Mouse (Mus musculus) hindbrain, embryonic 10.5 days (tissue): ENCODE measurements around the gene Arhgap24. TPM values are rescaled to one million over a fixed set of nuclear protein-coding genes. Genes with fewer than 3 reads are reported as not detected.

ENCODE experiments used
- DNase-seq: peaks from one replicate; pipeline ENCODE4 v3.0.0-alpha.2; 2017; ENCODE audit warnings: low spot score
- H3K27ac ChIP-seq: fragments of 300-500 bp; sonication (generic); 2 replicates; pipeline ENCODE4 v1.5.1; 2016; ENCODE audit warnings: mild to moderate bottlenecking, moderate library complexity
- H3K27me3 ChIP-seq: fragments of 300-500 bp; sonication (generic); 2 replicates; pipeline ENCODE4 v1.6.1; 2016; ENCODE audit warnings: mild to moderate bottlenecking; ENCODE audit not compliant: poor library complexity, insufficient read depth, severe bottlenecking
- H3K36me3 ChIP-seq: fragments of 300-500 bp; sonication (generic); 2 replicates; pipeline ENCODE4 v1.6.1; 2016; ENCODE audit warnings: mild to moderate bottlenecking, moderate library complexity
- H3K4me1 ChIP-seq: fragments of 300-500 bp; sonication (generic); replicated peaks from 2 replicates; pipeline ENCODE4 v1.6.1; 2016; ENCODE audit warnings: mild to moderate bottlenecking
- H3K4me3 ChIP-seq: fragments of 300-500 bp; sonication (generic); 2 replicates; pipeline ENCODE4 v1.5.1; 2016; ENCODE audit warnings: mild to moderate bottlenecking, moderate library complexity
- H3K9me3 ChIP-seq: fragments of 300-500 bp; sonication (generic); 2 replicates; pipeline ENCODE4 v1.6.1; 2016; ENCODE audit warnings: mild to moderate bottlenecking, moderate library complexity
- WGBS: fragments of 180-500 bp; shearing (Covaris S2); methylation state at CpG from one replicate; pipeline ENCODE4 v1.1.7; 2016; 5-methylcytosine and 5-hydroxymethylcytosine counted together
- polyA plus RNA-seq: library from polyadenylated mRNA; unstranded; fragments of >200 nt; fragmentation: Nextera tagmentation; extraction: Ambion mirVana; gene quantifications from 2 replicates; pipeline ENCODE4 v1.2.1, GENCODE M21; 2016

The Arhgap24 gene
- polyA plus RNA-seq, 1 experiment from 2014 or later, result 5.3 TPM

DNA sequence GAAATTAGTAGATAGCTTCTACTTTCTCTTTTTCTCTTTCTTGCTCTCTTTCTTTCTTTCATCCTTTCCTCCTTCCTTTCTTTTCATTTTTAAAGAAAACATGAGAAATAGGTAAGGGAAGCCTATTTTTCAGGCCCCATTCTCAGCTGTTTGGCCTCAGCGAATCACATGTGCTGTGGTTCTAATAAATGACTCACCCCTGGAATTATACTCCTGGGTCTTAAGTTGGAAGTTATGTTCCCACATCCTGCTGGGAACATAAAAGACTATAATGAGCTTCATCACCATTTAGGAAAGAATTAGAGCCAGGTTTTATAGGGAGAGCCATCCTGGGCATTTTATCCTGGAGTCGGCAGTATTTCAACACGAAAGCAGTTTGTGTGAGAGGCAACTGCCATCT, 12.9 kb upstream of the Arhgap24 start:
- H3K4me1 ChIP-seq, result no peaks in the 10 kb centered on the region
- no peak for DNase-seq
- no peak overlapping the region for H3K27ac ChIP-seq
- H3K4me3 ChIP-seq, result no peak overlapping the region
- 90% methylated on average over 3 of the region's 3 CpGs for WGBS
- no peaks in the 10 kb centered on the region for H3K36me3 ChIP-seq
- H3K27me3 ChIP-seq, result no peaks in the 10 kb centered on the region
- no peaks in the 10 kb centered on the region for H3K9me3 ChIP-seq

DNA sequence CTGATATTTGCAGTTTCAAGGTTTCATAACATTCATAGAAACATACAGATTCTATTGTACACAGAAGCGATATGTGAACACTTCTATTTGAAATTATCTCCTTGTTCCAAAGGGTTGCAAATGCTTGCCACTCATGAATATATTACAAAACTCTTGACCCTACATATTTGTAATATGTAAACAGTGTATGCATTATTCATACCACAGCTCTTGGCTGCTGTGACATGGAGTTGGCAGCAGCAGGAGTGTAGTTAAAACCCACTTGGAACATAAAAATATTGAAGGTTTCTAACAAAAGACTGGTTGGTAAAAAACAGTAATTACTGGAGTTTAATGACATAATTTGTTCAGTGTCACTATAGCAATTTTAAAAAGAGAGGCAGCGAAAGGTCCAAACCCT, 10.9 kb upstream of the Arhgap24 start:
- H3K27ac ChIP-seq, result no peak overlapping the region
- WGBS, result 93% methylated on average over 2 of the region's 2 CpGs
- H3K4me1 ChIP-seq, result no peaks in the 10 kb centered on the region
- no peaks in the 10 kb centered on the region for H3K9me3 ChIP-seq
- no peak overlapping the region for H3K4me3 ChIP-seq
- no peak for DNase-seq
- H3K36me3 ChIP-seq, result no peaks in the 10 kb centered on the region
- H3K27me3 ChIP-seq, result no peaks in the 10 kb centered on the region

DNA sequence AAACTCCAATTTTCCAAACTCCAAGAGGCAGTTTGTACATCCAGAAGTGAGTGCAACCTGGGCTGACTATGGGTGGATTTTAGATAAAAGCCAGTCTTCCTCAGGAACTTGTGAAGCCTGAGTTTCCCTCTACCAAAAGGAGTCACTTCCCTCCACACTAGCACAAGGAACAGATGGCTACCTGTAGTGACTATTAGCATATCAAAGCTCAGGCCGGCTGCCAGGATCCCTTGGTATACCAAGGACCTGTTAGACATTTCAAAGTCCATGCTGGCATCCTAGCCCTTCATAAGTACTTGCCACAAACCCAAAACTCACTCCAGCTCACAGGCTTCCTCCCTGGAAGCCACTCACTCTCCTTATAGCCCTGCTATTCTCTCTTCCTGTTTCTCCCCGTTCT, 3.1 kb upstream of the Arhgap24 start:
- DNase-seq, result no peak
- 9% methylated on average over 2 of the region's 2 CpGs for WGBS
- H3K4me1 ChIP-seq, result peaks cover 38% of the 10 kb centered on the region

DNA sequence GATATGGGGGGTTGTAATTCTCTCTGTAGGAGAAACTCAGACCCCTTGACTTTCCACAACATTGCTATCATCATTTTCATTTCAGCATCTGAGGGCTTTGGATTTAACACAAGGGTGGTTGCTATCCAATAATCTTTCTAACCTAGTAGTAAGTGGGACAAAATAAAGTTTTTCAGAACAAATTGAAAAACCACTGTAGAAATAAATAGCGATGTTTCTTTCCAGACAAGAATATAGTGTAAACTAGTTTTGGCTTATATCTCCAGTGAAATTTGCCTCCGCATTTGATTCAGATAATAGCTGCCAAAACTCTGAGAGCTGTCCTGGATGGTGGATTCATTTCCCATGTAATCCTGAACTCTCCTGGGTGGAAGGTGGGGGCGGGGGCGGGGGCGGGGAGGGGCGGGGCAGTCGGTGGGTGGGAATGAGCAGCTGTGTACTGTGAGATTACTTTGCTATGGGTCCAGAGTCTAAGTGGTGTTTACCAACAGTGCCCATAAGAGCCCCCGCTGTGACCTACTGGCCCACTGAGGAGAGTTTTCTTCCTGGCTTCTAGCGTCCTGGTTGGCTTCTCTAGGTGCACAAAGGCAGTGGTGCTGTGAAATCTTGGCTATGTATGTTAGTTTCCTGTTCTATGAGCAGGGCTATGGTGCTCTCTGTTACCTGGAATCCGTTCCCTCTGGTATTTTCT, 2.2 kb downstream of the Arhgap24 start:
- 41% methylated on average over 10 of the region's 10 CpGs for WGBS
- peaks cover 39% of the 10 kb centered on the region for H3K4me1 ChIP-seq
- no peak overlapping the region for H3K4me3 ChIP-seq

More for the DNA sequence above, 3.1 kb upstream of the Arhgap24 start:
- Histone ChIP-seq H3K27ac (no peak overlapping the region), H3K4me3 (no peak overlapping the region), H3K9me3 (no peaks in the 10 kb centered on the region), H3K36me3 (no peaks in the 10 kb centered on the region), H3K27me3 (peaks cover 8% of the 10 kb centered on the region; the same call in 1 of the 2 replicates)

DNA sequence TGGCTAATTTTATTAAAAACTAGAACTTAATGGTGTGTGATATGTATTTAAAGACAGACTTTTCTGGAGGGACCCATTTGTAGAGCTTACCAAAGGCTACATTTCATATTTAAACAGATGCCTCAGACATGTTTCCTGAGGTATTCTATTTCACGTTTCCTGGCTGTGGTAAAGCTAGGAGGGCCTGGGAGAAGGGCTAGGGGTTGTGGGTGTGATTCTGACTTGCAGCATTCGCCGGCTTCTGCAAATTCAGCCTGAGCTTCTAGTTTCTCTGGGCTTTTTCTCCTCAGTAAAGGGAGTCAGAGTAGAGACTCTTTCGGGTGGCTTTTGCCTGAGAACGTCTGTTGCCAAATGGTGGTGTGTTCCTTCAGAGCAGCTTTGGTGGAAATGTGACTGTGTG, 10.4 kb downstream of the Arhgap24 start:
- Histone ChIP-seq H3K27me3 (no peaks in the 10 kb centered on the region), H3K27ac (no peak overlapping the region), H3K36me3 (no peaks in the 10 kb centered on the region), H3K4me1 (0 out of 2 replicates have a peak, but pooled peaks cover 3% of the 10 kb centered on the region), H3K9me3 (no peaks in the 10 kb centered on the region), H3K4me3 (no peak overlapping the region)
- 75% methylated on average over 5 of the region's 5 CpGs for WGBS
- no peak for DNase-seq

More for the DNA sequence above, 2.2 kb downstream of the Arhgap24 start:
- H3K27ac ChIP-seq, result no peak overlapping the region
- peaks cover 8% of the 10 kb centered on the region; the same call in 1 of the 2 replicates for H3K27me3 ChIP-seq
- DNase-seq, result no peak
- no peaks in the 10 kb centered on the region for H3K9me3 ChIP-seq
- H3K36me3 ChIP-seq, result no peaks in the 10 kb centered on the region

DNA sequence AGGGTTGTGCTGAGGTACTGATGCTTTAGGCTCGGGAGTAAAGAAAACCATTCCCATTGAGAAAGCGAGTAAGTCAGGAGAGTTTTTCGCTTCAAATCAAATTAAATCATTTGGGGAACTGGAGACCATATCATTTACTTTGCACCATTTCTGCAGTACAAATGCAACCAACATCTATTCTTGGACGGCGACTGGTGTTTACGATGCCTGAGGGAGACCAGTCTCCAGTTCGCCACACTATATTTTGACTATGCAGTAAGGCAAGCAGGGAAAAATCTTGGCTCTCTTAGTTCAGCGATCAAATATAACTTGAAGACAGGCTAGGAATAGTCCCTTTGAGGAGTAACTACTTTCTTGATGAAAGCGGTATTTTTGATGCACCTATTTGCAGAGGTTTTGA, 11.0 kb downstream of the Arhgap24 start:
- H3K27ac ChIP-seq, result no peak overlapping the region
- DNase-seq, result no peak
- no peaks in the 10 kb centered on the region for H3K36me3 ChIP-seq
- 0 out of 2 replicates have a peak, but pooled peaks cover 3% of the 10 kb centered on the region for H3K4me1 ChIP-seq
- H3K4me3 ChIP-seq, result no peak overlapping the region
- H3K27me3 ChIP-seq, result no peaks in the 10 kb centered on the region
- 90% methylated on average over 9 of the region's 9 CpGs for WGBS
- no peaks in the 10 kb centered on the region for H3K9me3 ChIP-seq

DNA sequence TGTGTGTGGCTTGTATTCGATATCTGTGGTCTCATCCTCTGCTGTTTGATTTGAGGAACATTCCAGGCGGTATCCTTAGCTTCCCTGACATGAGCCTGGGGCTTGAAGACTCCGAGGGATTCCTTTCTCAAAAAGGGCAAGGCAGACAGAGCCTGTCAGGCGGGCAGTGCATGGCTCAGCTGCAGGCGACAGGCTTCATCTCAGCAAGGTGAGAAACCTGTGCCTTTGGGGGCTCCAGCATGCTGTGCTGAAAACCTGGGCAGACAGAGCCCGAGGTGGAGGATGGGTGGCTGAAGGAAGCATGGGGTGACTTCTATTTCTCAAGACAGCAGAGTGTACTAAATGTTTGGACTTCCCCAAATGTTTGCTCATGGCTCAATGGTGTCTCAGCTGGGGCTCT, 13.6 kb downstream of the Arhgap24 start:
- H3K27me3 ChIP-seq, result no peaks in the 10 kb centered on the region
- no peak overlapping the region for H3K4me3 ChIP-seq
- 0 out of 2 replicates have a peak, but pooled peaks cover 3% of the 10 kb centered on the region for H3K4me1 ChIP-seq
- H3K36me3 ChIP-seq, result no peaks in the 10 kb centered on the region
- WGBS, result 47% methylated on average over 6 of the region's 6 CpGs
- 0 out of 2 replicates have a peak overlapping the region, but pooled peaks have one; percentile 40 for H3K27ac ChIP-seq
- no peaks in the 10 kb centered on the region for H3K9me3 ChIP-seq
- DNase-seq, result no peak

DNA sequence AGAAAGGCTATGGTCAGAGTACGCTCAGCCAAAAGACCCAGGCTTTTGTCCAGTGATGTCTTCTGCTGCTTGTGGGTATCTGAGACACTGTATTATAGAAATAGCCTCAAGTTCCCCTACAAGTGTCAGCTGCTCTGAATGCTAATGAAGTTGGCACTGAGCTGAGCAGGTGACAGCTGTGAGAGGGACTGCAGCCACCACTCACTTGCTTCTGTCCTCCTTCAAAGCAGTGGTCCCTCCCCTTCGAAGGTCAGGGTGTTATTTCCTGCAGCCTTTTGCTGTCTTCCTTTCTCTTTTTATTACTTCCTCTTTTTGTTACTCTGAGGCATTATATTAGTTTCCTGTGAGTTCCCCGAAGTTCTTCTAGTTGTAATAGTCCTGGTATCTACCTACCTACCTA, 16.0 kb downstream of the Arhgap24 start:
- Histone ChIP-seq H3K36me3 (no peaks in the 10 kb centered on the region), H3K27me3 (no peaks in the 10 kb centered on the region), H3K4me3 (no peak overlapping the region), H3K9me3 (no peaks in the 10 kb centered on the region), H3K4me1 (0 out of 2 replicates have a peak, but pooled peaks cover 3% of the 10 kb centered on the region), H3K27ac (no peak overlapping the region)
- DNase-seq, result no peak
- 80% methylated on average over 3 of the region's 3 CpGs for WGBS

DNA sequence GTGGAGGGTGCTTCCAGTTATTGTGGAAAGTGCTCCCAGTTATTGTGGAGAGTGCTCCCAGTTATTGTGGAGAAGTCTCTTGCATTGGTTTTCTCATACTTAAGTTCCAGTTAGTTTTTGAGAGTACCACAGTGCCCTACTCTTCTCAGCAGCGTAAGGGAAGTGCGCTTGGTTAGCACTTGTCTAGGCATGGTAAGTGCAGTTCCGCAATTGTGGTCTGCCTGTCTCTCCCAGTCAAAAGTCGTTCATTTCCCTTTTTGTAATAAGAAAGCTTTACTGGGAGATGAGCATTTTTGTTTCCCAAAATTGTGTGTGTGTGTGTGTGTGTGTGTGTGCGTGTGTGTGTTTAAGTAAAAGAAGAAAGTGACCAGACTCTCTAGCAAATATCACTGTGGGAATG, 17.6 kb downstream of the Arhgap24 start:
- no peaks in the 10 kb centered on the region for H3K27me3 ChIP-seq
- no peak overlapping the region for H3K27ac ChIP-seq
- H3K4me1 ChIP-seq, result 0 out of 2 replicates have a peak, but pooled peaks cover 3% of the 10 kb centered on the region
- no peak for DNase-seq
- no peaks in the 10 kb centered on the region for H3K9me3 ChIP-seq
- 88% methylated on average over 5 of the region's 5 CpGs for WGBS
- no peak overlapping the region for H3K4me3 ChIP-seq
- H3K36me3 ChIP-seq, result no peaks in the 10 kb centered on the region

DNA sequence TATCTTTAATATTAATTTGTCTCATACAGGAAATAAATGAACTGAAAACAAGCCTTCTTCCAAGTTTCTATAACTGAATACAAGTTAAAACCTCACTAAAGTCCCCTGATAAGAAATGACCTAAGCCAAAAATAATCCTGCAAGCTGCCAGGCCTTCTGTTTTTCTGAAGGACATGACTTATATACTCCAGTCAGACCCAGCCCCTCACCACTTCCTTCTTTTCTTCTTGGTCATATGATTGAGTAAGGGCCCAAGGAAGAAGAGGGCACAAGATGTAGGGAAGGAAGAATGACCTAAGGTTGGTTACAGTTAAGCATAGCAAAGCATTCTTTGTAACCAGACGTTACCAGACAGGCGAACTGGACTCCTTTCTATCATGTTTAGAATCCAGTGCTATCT, 21.1 kb downstream of the Arhgap24 start:
- H3K9me3 ChIP-seq, result no peaks in the 10 kb centered on the region
- no peaks in the 10 kb centered on the region for H3K36me3 ChIP-seq
- DNase-seq, result no peak
- H3K27me3 ChIP-seq, result no peaks in the 10 kb centered on the region
- H3K27ac ChIP-seq, result no peak overlapping the region
- no peak overlapping the region for H3K4me3 ChIP-seq
- 93% methylated on average over 2 of the region's 2 CpGs for WGBS
- H3K4me1 ChIP-seq, result no peaks in the 10 kb centered on the region

DNA sequence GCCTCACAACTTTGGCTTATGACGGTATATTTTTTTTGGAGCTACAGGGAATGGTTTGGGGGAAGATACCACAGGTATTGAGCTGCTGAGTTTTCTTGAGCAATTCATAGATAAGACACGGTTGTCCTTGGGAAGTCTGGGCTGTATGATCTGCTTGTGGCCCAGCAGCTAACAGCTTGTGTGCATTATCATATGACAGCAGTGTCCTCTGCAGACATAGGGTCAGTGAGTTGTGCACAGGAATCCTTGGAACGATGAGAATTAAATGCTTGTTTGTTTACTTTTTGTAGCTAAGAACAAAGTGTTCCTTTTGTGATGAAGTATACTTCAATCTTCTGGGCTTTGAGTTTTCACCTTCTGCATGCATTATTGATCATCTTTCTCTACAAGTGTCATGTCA, 21.9 kb downstream of the Arhgap24 start:
- Histone ChIP-seq H3K36me3 (no peaks in the 10 kb centered on the region), H3K4me3 (no peak overlapping the region), H3K27me3 (no peaks in the 10 kb centered on the region), H3K27ac (no peak overlapping the region), H3K4me1 (no peaks in the 10 kb centered on the region), H3K9me3 (no peaks in the 10 kb centered on the region)
- DNase-seq, result no peak
- WGBS, result 81% methylated on average over 3 of the region's 3 CpGs

DNA sequence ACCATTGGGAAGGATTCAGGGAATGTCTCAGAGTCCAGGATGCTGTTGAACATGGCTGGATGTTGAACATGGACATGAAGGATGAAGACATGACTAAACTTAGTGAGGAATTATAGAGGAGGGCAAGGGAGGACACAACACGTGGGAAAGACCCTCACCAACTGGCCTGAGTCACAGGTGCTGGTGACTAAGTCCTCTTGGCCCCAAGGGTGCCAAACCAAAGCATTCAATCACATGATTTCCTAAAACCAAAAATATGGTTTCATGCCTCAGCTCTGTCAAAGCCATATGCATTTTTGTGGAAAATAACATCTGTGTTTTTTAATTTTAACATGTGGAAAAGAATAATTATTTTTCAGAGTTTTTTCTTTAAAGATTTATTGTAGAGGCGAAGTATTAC, 22.7 kb downstream of the Arhgap24 start:
- Histone ChIP-seq H3K4me1 (no peaks in the 10 kb centered on the region), H3K36me3 (no peaks in the 10 kb centered on the region), H3K9me3 (no peaks in the 10 kb centered on the region), H3K27me3 (no peaks in the 10 kb centered on the region), H3K27ac (no peak overlapping the region), H3K4me3 (no peak overlapping the region)
- 80% methylated on average over 2 of the region's 2 CpGs for WGBS
- DNase-seq, result no peak

DNA sequence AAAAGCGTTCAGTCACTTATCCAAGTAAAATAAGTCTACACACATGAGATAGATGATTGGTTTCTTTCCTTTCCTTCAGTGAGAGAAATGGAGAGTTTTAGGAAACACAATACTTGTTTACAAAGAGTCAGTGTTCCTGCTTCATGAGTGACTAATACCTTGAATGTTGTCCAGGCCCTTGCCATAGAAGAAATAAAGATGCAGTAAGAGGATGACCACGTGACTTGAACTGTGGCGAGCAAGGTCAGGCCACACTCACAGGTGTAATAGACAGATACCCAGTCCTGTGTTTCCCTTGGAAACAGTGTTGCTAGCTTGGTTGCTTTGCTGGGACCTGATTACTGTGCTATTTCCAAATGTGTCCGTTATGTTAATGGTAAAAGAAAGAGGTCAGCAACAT, 23.4 kb downstream of the Arhgap24 start:
- no peaks in the 10 kb centered on the region for H3K27me3 ChIP-seq
- H3K36me3 ChIP-seq, result no peaks in the 10 kb centered on the region
- WGBS, result 89% methylated on average over 4 of the region's 4 CpGs
- no peak for DNase-seq
- H3K27ac ChIP-seq, result no peak overlapping the region
- no peaks in the 10 kb centered on the region for H3K4me1 ChIP-seq
- H3K4me3 ChIP-seq, result no peak overlapping the region
- no peaks in the 10 kb centered on the region for H3K9me3 ChIP-seq

DNA sequence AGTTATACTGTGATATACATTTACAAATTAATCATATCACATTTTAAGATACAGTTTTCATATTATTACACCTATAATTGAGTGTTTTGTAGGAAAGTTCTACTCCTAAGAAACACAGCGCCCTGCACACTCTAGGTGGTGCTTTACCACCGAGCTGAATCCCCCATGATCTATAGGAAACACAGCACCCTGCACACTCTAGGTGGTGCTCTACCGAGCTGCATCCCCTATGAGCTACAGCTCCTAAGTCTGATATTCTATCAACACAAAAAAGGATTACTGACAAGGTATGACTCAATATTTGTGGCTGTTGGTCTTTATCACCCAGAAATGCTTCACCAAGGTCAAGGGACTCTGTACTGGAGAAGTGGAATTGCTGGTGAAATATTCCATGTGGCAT, 27.0 kb downstream of the Arhgap24 start:
- no peaks in the 10 kb centered on the region for H3K36me3 ChIP-seq
- 75% methylated on average over 3 of the region's 3 CpGs for WGBS
- H3K4me3 ChIP-seq, result no peak overlapping the region
- no peaks in the 10 kb centered on the region for H3K27me3 ChIP-seq
- DNase-seq, result no peak
- no peak overlapping the region for H3K27ac ChIP-seq
- no peaks in the 10 kb centered on the region for H3K4me1 ChIP-seq
- no peaks in the 10 kb centered on the region for H3K9me3 ChIP-seq
